Mouse (Mus musculus) forebrain, embryonic 10.5 days (tissue): ENCODE results near the gene 1700001K19Rik. TPM values are rescaled to one million over a fixed set of nuclear protein-coding genes. Genes with fewer than 3 reads are reported as not detected.

Experiments
- DNase-seq: peaks from one replicate; pipeline ENCODE4 v3.0.0-alpha.2; 2017; ENCODE audit warnings: low spot score; ENCODE audit errors: extremely low spot score
- H3K27ac ChIP-seq: fragments of 300-500 bp; sonication (generic); 2 replicates; pipeline ENCODE4 v1.5.1; 2016; ENCODE audit warnings: mild to moderate bottlenecking
- H3K27me3 ChIP-seq: fragments of 300-500 bp; sonication (generic); 2 replicates; pipeline ENCODE4 v1.6.1; 2016; ENCODE audit warnings: mild to moderate bottlenecking; ENCODE audit not compliant: poor library complexity, severe bottlenecking
- H3K36me3 ChIP-seq: fragments of 300-500 bp; sonication (generic); replicated peaks from 2 replicates; pipeline ENCODE4 v1.6.1; 2016; ENCODE audit warnings: mild to moderate bottlenecking, moderate library complexity
- H3K4me1 ChIP-seq: fragments of 300-500 bp; sonication (generic); 2 replicates; pipeline ENCODE4 v1.6.1; 2016
- H3K4me3 ChIP-seq: fragments of 300-500 bp; sonication (generic); 2 replicates; pipeline ENCODE4 v1.5.1; 2016; ENCODE audit warnings: mild to moderate bottlenecking, moderate library complexity
- H3K9me3 ChIP-seq: fragments of 300-500 bp; sonication (generic); 2 replicates; pipeline ENCODE4 v1.6.1; 2016; ENCODE audit warnings: mild to moderate bottlenecking, moderate library complexity
- WGBS: fragments of 180-500 bp; shearing (Covaris S2); methylation state at CpG from one replicate; pipeline ENCODE4 v1.1.7; 2016; 5-methylcytosine and 5-hydroxymethylcytosine counted together
- microRNA-seq: library from miRNA; unstranded; fragments of <30 nt; microRNA quantifications from one replicate; pipeline ENCODE4, GENCODE M21; 2017
- polyA plus RNA-seq: library from polyadenylated mRNA; unstranded; fragments of >200 nt; fragmentation: Nextera tagmentation; extraction: Ambion mirVana; gene quantifications from 2 replicates; pipeline ENCODE4 v1.2.1, GENCODE M21; 2016

Gene 1700001K19Rik
- polyA plus RNA-seq, 1 experiment from 2014 or later: not detected

GRCm38 (mm10) chr12:110636293-110636692, 46.1 kb downstream of the 1700001K19Rik start:
- Histone ChIP-seq H3K27ac (no peak overlapping the region), H3K27me3 (no peaks in the 10 kb centered on the region), H3K9me3 (no peaks in the 10 kb centered on the region), H3K4me1 (no peaks in the 10 kb centered on the region), H3K4me3 (no peak overlapping the region), H3K36me3 (peaks cover 100% of the 10 kb centered on the region)
- no peak for DNase-seq
- 96% methylated on average over 12 of the region's 12 CpGs for WGBS

GRCm38 (mm10) chr12:110630056-110630455, 52.4 kb downstream of the 1700001K19Rik start:
- Histone ChIP-seq H3K27ac (no peak overlapping the region), H3K4me1 (no peaks in the 10 kb centered on the region), H3K4me3 (no peak overlapping the region), H3K27me3 (no peaks in the 10 kb centered on the region), H3K36me3 (peaks cover 100% of the 10 kb centered on the region), H3K9me3 (no peaks in the 10 kb centered on the region)
- WGBS: 91% methylated on average over 11 of the region's 11 CpGs
- no peak for DNase-seq

Small RNA genes lying within 50 kb of the gene (microRNA-seq; reads per million reads assigned to microRNA genes)
- not detected for gene Gm27299

Other genes starting within 250 kb of the 1700001K19Rik start
- 135 and 138 TPM in 2 replicates for gene Ppp2r5c, start 235.5 kb downstream of the 1700001K19Rik start, polyA plus RNA-seq
- gene Dync1h1, start 81.2 kb downstream of the 1700001K19Rik start, polyA plus RNA-seq: 62.0 and 75.6 TPM in 2 replicates
- gene Hsp90aa1, start 20.1 kb upstream of the 1700001K19Rik start, polyA plus RNA-seq: 1,260 and 1,271 TPM in 2 replicates
- gene Wdr20, start 55.3 kb upstream of the 1700001K19Rik start, polyA plus RNA-seq: 22.5 and 23.5 TPM in 2 replicates
- 11.7 and 12.0 TPM in 2 replicates for gene Mok, start 158.3 kb upstream of the 1700001K19Rik start, polyA plus RNA-seq
- gene Zfp839, start 167.6 kb upstream of the 1700001K19Rik start, polyA plus RNA-seq: 4.2 and 5.2 TPM in 2 replicates
- gene Cinp, start 206.5 kb upstream of the 1700001K19Rik start, polyA plus RNA-seq: 99.6 and 106 TPM in 2 replicates
- gene Tecpr2, start 206.6 kb upstream of the 1700001K19Rik start, polyA plus RNA-seq: 6.6 and 7.2 TPM in 2 replicates